Mouse (Mus musculus): ENCODE results near the gene Lef1. TPM values are rescaled to one million over a fixed set of nuclear protein-coding genes. Genes with fewer than 3 reads are reported as not detected.

Lef1 gene
- 1 to 10 TPM; 6.1 to 6.3 TPM for total RNA-seq (2023)

GRCm38 (mm10) chr3:131110191-131111150 is at the start of gene Lef1:
Lef1 (plus strand) TSS chr3:131110471.

GRCm38 (mm10) chr3:131271559-131272373 is 161.5 kb downstream of the Lef1 start, which contains the start of gene Hadh:
Hadh (minus strand) TSS chr3:131272101.

Other genes with a start within 250 kb of the Lef1 start
- 10 to 100 TPM; 18.2 to 23.3 TPM for gene Hadh, start 161.6 kb downstream of the Lef1 start, total RNA-seq (2023)
- gene Cyp2u1, start 192.8 kb downstream of the Lef1 start, total RNA-seq (2023): 1 to 10 TPM; 1.3 to 1.7 TPM